Mouse (Mus musculus): Measurements from ENCODE around the gene Gm37240.

DNA sequence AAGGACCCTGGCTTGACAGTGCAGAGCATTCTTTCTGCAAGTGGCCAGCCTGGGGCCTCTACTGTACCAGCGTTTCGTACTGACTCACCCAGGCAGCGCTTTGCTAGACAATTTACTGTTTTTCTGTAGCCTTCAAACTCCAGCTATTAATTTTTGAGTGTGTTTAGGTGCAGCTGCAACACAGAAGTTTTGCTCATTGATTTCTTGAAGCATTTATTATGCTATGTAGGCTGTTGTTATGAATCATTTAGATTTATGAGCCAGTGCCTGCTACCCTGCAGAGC is 1241.4 kb downstream of the Gm37240 start:
- TF ChIP-seq CTCF (IDR thresholded peaks at IDR 0.05; ENCODE audit: insufficient read depth, low read depth, low read length) (no peak), POLR2A (IDR thresholded peaks at IDR 0.05; ENCODE audit: insufficient read depth, low read depth, low read length) (no peak)

All from olfactory bulb, adult 2 months (tissue).